Mouse (Mus musculus): ENCODE measurements around the gene Kcnj4.

Gene Kcnj4

DNA sequence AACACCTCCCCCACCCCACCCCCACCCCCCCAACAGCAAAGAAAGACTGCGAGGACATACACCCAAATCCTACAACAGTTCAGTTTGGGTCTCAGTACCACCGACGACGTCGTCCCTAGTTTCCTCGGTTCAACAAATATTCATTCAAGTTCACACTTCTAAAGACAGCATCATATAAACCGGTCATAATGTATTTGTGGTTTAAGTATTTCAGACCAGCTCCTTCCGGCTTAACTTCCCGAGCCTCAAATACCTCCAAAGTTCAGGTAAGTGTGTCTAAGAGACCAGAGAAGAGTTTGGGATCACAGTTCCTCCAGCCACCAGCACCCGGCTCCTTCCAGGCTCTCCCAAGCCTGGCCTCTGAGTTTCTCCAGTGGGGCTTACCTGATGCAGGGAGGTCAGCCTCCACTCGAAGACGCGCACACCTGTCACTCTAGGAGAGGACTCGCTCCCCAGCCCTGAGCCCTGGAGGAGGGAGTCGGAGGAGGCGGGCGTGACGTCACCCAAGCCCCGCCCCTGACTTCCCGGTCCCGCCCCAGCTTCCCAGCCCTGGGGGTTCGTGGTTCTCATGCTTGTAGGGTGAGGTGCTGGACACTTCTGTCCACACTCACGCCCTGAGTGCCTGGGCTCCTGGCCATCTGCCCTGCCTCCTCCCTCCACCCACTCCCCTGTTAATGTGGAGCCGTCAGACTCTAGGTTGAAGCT lies 49.8 kb downstream of the Kcnj4 start, which contains the start of gene Csnk1e:
Csnk1e (minus strand) TSS at position 461 of the 705 bp plus-strand sequence.
- DNase-seq: peak; percentile 47 to 53

DNA sequence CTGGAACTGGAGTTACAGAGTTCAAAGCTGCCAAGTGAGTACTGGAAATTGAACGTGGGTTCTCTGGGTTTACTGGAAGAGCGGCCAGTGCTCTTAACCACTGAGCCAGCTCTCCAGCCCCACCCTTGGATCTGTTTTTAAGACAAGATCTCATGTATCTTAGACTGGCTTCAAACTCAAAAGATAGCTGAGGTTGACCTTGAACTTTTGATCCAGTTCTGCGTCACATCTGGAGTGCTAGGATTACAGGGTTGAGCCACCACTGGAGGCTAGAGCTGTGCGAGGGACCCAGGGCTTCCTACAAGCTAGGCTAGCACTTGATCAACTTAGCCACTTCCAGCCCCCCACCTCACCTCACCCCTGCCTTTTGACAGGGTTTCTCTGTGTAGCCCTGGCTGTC lies 51.2 kb downstream of the Kcnj4 start:
- DNase-seq: no peak

DNA sequence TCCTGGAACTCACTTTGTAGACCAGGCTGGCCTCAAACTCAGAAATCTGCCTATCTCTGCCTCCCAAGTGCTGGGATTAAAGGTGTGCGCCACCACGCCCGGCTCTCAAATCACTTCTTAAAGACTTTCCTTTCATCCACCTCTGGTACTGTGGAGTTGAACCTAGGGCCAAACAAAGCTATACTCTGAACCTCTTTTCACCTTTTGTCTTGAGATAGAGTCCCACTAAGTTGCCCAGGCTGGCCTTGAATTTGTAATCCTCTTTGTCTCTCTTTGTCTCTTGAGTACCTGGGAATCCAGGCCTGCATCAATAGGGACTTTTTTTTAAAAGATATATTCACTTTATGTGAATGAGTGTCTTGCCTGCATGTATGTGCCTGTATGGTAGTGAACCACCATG lies 57.0 kb downstream of the Kcnj4 start:
- DNase-seq: no peak

DNA sequence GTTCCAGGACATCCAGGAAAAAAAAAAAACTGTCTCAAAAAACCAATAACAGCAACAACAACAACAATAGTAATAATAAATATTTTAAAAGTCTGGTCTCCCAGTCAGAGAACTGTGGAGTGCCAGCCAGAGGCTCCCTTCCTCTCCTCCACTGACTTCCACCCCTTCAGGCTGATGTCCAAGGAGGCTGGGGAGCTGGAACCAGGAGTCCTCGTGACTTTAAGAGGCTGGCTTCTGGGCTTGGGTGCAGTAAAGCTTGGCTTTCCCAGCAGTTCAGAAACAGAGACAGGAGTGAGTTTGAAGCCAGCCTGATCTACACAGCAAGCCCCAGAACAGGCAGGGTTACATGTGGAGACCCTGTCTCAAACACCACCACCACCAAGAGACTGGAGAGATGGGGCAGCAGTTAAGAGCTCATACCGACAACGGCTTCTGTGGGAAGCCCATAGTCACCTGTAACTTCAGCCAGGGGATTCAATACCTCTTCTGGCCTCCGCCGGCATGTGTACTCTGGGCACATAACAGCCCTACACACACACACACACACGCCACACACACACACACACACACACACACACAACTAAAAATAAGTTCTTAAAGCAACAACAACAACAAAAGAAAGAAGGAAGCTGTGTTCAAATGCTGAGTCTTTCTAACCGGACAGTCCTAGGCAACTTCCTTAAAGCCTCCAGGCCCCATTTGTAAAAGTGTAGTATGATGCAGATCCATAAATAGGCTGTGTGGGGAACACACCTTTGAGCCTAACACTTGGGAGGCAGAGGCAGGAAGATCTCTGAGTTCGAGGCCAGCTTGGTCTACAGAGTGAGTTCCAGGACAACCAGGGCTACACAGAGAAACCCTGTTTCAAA lies 59.0 kb downstream of the Kcnj4 start:
- DNase-seq: no peak

DNA sequence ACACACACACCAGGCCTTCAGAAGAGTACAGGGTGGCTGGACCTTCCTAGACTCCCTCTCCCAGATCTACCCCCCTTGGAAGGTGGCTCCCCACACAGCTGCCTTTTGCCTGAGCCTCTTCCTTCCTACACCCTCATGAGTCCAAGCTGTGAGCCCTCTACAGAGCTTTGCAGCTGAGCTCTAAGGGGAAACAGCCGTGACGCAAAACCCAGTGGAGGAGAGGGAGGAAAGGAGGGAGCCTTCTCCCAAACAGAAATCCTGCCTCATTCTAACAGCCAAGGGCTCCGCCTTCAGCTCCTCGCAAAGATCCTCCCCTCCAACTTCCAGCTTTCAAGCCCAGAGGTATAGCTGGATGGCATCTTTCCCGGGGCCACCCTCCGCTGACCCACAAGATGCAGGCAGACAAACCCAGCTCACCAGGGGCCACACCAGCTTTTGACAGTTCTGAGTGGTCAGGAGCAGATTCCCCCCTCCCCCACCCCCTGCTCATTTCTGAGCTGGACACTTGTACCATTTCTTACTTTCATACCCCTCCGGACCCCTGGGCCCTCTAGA lies 61.1 kb downstream of the Kcnj4 start:
- no peak for DNase-seq

DNA sequence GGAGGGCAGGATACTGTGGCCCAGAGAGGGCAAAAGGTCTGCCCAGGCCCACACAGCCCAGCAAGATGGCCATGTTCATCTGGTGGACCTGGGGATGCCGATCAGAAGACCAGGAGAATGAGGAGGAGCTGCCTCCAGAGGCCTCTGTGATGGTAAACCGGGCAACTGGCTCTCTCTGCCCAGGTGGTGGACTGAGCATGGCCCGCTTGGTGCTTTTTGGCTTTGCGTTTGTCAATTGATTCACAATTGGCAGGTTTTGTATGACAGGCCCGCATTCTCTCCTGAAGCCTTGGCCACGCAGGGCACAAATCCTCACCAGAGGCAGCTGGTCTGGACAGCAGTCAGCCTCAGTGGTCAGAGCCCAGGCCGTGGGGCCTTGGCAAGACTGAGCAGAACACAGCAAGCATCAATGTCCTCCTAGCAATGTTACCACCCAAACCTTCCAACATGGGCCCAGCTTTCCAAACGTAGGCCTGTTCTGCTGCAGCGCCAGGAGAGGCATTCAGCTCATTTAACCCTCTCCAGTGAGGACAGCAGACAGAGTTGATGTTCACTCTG lies 62.0 kb downstream of the Kcnj4 start:
- DNase-seq: peak; percentile 60 to 63

DNA sequence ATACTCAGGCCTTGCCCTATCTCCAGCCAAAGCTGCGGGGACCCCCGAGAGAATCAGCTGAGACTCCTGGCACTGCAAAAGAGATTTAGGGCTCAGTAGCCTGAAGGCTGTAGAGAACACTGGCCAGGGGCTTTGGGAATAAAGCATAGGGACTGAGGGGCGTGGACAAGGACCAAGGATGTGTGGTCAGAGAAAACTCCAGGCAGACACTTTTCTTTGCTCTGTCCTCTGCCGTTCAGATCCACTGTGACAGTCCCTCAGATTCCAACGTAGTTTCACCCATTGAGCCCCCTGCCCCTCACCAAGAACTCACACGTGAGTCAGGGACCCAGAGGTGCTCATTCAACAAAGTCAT lies 62.8 kb downstream of the Kcnj4 start:
- no peak for DNase-seq

DNA sequence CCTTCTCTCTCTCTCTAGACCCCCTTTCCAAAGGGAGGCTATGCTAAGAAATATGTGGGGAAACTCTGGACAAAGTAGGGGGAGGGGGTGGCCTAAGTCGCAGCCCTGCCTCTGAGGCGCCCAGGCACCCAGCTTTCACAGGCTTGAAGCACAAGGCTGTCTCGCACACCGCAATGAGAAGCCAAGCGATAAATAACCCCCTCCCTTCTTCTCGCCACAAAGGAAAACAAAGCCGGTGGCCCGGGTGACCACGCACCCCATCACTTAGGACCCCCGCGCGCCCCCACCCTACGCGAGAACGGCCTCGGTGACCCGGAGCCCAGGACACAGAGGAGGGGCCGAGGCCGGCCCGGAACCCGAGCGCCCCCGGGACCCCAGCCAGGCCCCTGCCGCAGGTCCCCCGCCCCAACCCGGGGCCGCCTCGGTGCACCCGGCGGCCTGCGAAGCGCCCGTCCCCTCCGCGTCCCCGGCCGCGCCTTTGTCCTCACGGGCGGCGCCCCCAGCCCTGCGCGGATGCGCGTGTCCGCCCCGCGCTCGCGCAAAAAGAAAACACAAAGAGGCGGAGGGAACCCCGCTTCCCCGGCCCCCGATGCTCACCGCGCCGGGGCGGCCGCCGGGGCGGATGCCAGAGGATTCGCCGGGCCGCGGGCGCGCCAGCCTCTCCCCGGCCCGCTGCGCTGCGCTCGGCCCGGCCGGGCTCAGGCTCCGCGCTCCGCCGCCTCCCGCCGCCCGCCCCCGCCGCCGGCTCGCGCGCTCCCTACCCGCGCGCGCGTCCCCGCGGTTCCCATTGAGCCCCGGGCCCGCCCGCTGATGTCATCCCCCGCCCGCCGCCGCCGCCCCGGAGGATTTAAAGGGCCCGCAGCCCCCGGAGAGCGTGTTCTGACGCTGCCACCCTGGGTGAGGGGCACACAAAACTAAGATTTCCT lies 63.4 kb downstream of the Kcnj4 start:
- peak; percentile 87 to 91 for DNase-seq

DNA sequence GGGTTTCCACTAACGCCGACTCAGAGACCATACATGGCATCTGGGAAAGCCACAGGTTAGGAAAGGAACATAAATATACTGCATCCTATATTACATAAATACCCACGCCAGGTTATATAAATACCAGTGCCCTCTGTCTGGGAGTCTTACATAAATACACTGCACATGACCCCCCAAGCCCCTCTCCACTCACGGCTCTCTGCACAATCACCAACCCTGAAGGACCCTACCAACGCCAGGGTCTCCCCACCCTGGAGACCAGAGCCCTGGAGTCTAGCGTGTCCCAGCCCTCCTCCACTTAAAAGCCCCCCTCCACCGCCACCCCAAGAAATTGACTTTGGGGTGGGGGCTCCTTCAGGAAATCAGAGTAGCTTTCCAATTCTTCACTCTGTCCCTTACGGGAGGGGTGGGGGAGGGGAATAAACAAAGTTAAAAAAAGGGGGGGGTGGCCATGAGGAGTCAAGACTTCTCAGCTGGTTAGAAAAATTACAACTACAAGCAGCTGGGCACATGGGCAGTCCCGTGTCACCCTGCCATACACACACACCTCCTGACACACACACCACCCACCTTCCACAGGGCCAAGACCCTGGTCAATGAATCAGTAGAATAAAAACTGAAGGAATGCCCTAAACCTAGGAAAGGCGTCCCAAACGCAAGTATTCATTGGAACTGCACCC lies 64.2 kb downstream of the Kcnj4 start:
- peak in 1 of 2 experiments; percentile 30 for DNase-seq

DNA sequence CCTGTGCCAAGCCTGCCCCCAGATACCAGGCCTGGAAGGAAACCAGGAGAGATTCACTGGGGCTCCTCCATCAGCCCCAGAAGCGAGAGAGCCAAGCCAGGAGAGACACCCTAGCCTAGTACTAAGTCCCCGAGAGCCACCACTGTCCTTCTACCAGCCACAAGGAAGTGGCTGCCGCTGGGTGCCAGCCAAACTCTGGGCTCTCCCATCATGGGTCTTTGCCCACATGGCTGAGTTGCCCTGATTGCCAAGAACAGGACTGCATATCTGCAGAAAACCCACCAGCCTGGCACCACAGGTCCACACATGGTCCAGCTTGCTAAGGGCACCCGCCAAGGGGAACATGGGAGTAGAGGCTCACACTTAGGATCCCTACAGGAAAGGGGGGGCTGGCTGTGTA lies 64.8 kb downstream of the Kcnj4 start:
- DNase-seq: peak; percentile 81 to 88

DNA sequence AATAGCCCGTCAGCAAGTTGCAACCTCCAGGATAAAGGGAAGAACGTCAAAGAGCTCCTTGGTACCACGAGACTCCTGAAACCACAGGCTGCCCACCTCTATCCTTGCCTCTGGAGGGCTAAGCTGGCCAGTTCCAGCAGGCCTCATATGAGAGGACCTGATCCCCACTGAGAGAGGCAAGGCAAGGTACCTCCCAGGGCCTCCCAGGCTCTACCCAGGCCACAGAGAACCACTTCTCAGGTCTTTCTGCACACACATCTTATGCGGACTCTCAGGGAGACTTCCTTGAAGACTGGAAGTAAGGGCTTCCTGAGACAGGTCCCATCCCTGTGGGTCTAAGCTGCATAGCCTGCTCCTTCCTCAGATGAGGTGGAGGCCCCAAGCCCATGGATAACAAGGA lies 65.7 kb downstream of the Kcnj4 start:
- no peak for DNase-seq

DNA sequence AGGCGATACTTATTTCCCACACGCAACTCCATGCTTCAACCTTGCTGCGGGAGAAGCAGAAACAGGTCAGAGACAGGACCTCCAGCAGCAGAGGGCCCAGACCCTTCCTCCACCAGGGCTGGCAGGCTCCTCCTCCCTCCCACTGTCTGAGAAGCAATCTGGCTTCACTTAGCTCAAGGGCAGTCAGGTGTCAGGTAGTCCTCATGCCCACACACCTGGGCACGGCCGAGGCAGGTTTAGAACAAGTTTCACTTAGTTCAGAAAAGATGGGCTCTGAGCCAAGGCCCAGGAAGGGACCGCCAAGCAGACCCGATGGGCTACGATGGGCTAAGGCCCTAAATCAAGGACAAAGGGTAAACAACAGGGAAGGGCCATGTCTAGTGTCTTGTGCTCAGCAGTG lies 66.2 kb downstream of the Kcnj4 start:
- no peak for DNase-seq

DNA sequence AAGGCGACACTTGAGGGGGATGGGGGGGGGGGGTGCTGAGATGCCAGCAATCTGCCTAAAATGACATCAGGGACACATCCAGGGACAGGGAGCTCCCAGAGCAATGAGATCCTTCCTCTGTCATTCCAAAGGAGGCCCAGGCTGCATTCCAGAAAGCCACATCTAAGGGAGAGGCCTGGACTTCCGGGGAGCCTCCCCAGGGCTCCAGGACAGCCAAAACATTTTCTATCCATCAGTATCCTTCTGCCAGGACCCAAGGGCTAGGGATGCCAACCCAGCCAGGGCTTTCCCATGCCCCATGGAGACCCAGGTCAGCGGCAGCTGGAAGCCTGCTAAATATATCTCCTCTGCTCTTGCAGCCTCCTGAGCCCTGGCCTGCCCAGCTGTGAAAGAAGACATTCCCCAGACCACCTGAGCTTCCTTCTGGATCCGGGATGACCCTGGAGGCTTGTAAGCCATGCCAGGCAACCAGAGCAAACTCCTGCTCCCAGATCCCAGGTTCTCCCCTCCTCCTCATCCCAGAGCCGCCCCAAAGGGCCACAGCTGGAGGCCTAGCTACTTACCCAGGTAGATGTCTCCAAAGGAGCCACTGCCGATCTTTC lies 66.7 kb downstream of the Kcnj4 start:
- no peak for DNase-seq

DNA sequence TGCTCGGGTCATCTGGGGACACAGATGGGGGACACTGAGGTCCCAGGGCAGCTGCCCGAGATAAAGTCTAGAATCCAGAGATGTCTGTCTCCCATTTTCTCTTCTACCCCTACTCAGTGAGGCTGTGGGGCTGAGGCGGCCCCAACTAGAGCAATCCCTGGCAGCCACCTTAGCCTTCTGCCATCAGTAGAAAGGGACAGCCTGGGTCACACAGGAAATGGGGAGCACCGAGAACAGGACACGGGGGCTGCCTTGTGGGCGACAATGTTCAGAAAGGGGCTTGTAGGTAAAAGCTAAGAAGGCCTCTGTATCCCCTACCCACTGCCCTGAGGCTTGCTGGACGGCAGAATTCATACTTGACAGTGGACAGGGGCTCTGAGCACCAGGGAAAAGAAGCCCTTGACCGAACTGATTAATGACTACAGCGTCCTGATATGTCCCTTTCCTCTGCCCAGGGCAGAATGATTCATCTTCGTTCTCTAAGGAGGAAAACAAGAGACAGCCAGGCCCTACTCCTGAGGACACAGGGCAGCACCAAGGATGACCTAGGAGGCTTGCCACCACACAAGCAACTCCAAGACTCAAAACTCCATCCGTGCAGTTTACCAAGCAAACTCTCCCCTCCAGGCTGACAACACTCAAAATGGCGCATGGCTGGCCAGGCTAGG lies 67.4 kb downstream of the Kcnj4 start:
- DNase-seq: no peak

DNA sequence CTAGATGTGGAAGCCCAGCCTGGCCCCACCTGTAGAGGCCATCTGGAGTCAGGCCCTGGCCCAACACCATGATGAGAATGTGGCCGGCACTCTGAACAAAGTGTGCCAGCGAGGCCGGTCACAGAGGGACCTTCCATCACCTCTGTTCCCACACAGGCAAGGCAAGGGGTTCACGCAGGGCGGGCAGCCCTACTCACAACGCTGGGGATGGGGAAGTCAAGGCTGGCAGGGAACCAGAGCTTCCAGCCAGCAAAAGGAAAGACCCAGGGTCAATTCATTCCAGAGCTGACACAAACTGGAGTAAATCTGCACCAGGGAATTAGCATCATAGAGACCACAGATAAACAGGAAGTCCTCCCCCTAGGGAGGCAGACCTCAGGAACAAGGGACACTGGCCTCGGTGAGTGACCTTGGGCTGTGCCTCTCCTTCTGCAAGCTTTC lies 68.5 kb downstream of the Kcnj4 start:
- peak; percentile 72 to 83 for DNase-seq

DNA sequence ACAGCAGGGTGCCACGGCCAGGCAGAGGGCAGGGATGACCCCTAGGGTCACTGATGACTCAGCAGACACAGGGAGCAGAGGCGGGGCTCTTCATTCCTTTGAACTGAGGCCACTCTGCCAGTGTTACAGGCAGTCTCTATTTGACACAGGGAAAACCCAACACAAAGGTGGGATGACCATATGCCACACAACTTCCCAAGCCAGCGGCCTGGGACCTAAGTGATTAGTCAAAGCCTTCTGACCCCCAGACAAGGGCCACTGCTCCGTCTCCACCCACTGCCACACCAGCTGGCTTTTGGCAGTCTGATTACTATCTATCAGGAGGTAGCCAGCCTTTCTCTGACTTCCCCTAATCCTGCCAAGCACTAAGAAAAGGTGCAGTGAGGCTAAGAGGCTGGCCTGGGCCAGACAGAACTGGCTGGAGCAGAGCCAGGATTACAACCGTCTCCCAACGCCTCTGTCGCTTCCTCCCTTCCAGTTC lies 69.8 kb downstream of the Kcnj4 start:
- DNase-seq: peak; percentile 71 to 76
